Mouse (Mus musculus): Measurements from ENCODE around the gene Casp14. TPM values are rescaled to one million over a fixed set of nuclear protein-coding genes. Genes with fewer than 3 reads are reported as not detected.

The Casp14 gene
- total RNA-seq, 2 experiments from 2014 or later: not detected

DNA sequence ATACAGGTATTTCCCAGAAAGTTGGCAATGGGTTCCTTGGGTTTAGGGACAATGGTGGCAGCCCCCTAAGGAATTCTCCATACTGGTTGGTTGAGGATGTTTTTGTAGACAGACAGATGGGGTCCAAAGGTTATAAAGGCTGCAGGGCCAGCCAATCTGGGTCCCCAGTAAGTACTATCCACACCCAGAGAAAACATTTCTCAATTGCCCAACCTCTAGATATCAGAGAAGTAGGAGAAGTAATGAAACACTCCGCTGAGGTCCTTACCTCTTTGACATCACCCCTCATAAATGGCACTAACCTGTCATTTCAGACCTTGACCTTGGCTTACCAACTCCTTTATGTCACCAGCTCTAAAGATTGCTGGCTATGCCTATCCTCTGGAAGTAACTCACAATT, 53.5 kb downstream of the Casp14 start:
- Histone ChIP-seq H3K4me3 (no peak overlapping the region), H3K27ac (no peak overlapping the region)
- no peak for DNase-seq (ENCODE audit: extremely low spot score in 1 of 2, low spot score in 2 of 2)
- no peak for TF ChIP-seq CTCF (IDR thresholded peaks at IDR 0.05)
- intact Hi-C loops (cut with DNase I): no loop called here

Other genes starting within 250 kb of the Casp14 start
- not detected for gene Olfr1358, start 200.9 kb downstream of the Casp14 start, total RNA-seq (2021)
- 10 to 100 TPM; 29.4 to 30.6 TPM for gene Ilvbl, start 143.9 kb downstream of the Casp14 start, total RNA-seq (2021)
- 1 to 10 TPM; 6.7 to 7.4 TPM for gene Syde1, start 126.3 kb downstream of the Casp14 start, total RNA-seq (2021)
- gene Olfr1357, start 100.2 kb downstream of the Casp14 start, total RNA-seq (2021): not detected
- under 1 TPM; 0.59 to 0.79 TPM for gene Ccdc105, start 34.8 kb upstream of the Casp14 start, total RNA-seq (2021)
- gene Slc1a6, start 62.2 kb upstream of the Casp14 start, total RNA-seq (2021): 10 to 100 TPM; 12.6 to 13.0 TPM
- gene Olfr1356, start 133.9 kb upstream of the Casp14 start, total RNA-seq (2021): not detected
- not detected for gene Olfr1355, start 157.2 kb upstream of the Casp14 start, total RNA-seq (2021)
- gene Olfr1354, start 194.9 kb upstream of the Casp14 start, total RNA-seq (2021): not detected
- gene Olfr8, start 232.3 kb upstream of the Casp14 start, total RNA-seq (2021): not detected
- gene Olfr1353, start 245.0 kb upstream of the Casp14 start, total RNA-seq (2021): not detected